Mouse (Mus musculus) left cerebral cortex, postnatal 25 days (tissue): ENCODE measurements around the gene Tmem210. TPM values are rescaled to one million over a fixed set of nuclear protein-coding genes. Genes with fewer than 3 reads are reported as not detected.

ENCODE experiments used
- DNase-seq, 2 experiments: peaks; one replicate each; pipeline ENCODE4 v3.0.0; 2022; ENCODE audit warnings: low spot score in 2 of 2, mixed read lengths in 1 of 2
- intact Hi-C: fragments of 180-260 bp; cut with DNase I; formaldehyde crosslinking; loops from one replicate; pipeline ENCODE4 v1.15.1; 2025
- total RNA-seq, 2 experiments: library from RNA; stranded (reverse); gene quantifications; 2 replicates each; pipeline ENCODE4 v1.2.3; 2021

Gene Tmem210
- total RNA-seq, 2 experiments from 2014 or later = not detected

DNA sequence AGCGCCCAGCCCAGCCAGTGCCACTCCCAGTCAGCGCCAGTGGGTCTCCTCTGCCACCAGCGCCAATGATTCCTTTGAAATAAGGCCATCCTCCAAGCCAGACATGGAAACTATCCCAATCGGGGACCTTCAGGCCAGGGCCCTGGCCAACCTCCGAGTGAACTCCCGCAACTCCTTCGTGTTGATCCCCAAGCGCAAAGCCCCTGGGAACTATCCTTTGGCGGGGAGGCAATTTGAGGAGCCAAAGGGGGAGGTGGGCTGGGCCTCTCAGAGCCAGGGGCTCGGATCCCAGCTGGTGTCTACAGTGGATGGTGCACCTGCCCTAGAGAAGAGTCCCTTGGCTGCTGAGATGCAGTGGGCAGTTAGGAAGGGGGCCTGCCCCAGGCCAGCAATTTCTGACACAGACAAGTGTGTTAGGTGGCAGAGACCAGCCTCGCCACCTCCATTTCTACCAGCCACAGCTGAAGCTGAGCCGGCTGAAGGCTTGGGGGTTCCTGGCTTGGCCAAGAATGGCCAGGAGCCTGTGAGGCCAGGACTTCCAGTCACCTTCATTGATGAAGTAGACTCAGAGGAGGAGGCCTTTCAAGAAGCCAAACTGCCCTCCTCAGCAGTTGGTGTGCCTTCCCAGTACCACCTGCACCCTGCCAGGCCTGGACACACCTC lies 24.2 kb upstream of the Tmem210 start:
- DNase-seq = no peak
- intact Hi-C loops = loop anchor here (1.0 kb wide), 1 partner anchor 8 kb away; no protein-coding TSS in a partner anchor

- no peak for DNase-seq
- intact Hi-C loops = no loop called here
These were observed 23.7 kb upstream of the Tmem210 start for GRCm38 (mm10) chr2:25264286-25264660.

DNA sequence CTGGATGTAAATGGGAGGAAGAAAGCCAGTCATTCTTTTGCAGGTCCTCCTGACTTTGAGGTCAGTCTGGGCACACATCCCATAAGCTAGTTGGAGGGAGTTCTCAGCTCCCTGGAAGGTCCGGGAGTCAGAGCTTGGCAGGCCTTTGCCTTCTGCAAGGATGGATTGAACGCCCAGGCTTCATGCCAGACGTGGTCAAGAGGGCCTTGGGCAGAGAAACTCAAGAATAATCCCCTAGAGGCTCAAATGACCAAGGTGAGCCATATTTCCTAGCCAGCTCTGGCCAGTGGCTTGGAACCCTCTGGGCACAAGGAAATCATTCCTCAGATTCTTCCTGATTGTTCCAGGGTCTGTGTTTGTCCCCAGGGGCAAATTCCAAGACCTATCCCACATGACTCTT lies 23.1 kb upstream of the Tmem210 start:
- DNase-seq = no peak
- intact Hi-C loops = no loop called here

GRCm38 (mm10) chr2:25265897-25266656 lies 21.9 kb upstream of the Tmem210 start:
- no peak for DNase-seq

DNA sequence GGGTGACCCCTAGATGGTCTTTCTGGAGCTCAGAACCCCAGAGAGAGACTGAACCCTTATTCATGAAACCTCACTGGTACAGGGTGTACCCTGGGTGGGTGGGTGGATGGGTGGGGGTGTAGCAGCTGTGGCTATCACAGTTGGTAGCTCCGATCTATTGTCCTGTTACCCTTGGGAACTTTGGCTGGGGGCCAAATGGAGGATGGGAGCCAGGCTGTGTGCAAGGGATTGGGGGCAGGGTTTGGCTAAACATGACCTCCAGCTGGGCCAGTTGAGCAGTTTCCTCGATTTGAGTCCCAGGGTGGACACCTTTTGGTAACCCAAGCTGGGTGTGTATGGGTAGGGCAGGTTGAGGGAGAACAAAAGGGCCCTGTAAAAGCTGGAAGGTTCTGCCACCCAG lies 21.2 kb upstream of the Tmem210 start:
- intact Hi-C loops = no loop called here
- DNase-seq = peak in 1 of 2 experiments; percentile 35

More at GRCm38 (mm10) chr2:25265897-25266656, 21.9 kb upstream of the Tmem210 start:
- intact Hi-C loops = no loop called here

DNA sequence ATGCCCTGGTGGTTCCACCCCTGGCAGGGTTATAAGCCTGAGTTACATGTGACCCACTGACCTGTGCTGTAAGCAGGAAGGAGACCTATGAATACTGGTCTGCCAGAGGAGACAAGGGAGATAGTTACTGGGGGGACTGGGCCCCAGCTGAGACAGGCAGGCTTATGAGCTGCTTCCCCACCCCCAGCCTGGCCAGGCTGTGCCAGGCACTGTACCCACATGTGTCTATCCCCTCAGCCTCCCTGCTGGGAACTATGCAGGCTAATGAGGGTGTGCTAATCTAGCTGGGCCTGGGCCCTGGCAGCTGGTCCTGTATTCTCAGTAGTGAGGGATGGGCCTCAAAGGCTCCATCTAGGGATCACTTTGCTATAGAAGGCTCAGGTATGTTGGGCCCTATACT lies 20.7 kb upstream of the Tmem210 start:
- no peak for DNase-seq

GRCm38 (mm10) chr2:25267746-25268309 lies 20.1 kb upstream of the Tmem210 start:
- intact Hi-C loops = no loop called here
- DNase-seq = no peak

More for the DNA sequence above, 20.7 kb upstream of the Tmem210 start:
- intact Hi-C loops = no loop called here

DNA sequence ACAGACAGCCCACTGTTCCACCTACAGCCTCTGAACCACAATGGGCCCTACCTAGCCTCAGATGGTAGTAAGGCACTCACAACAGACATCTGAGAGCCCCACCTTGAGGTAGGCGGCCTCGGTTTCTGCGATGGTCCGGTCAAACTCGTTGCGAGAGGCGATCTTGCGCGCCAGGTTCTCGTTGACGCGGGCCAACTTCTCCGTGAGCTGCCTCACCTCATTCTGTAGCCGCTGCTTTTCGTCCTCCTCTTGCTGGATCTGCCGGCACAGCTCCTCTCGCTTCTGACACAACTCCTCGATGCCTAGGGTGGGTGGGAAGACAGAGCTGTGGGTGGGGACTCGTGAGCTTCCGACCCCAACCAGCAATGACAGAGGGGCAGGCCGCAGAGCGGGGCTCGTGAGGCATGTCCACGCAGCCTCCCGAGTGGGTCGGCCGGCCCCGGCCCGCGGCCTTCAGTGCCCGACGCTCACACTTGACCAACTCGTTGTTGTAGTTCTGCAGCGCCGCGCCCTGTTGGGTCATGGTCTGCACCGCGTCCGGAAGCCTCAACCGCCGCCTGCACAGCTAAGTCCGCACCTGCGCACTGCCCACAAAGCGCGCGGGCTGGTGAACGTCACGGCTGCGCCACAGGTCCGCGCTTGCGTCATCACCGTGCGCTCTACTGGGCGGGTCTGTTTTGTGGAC lies 16.0 kb upstream of the Tmem210 start, which contains the start of the genes Ssna1 and Anapc2:
TSS of gene Ssna1 (minus strand) at position 612 of the 685 bp plus-strand sequence.
TSS of gene Anapc2 (plus strand) at position 652 of the 685 bp plus-strand sequence.
- DNase-seq = peak; percentile 98 to 99
- intact Hi-C loops = loop anchor here (1.0 to 5.0 kb wide), 3 partner anchors 9 to 80 kb away; partner anchors contain the start of gene Man1b1

GRCm38 (mm10) chr2:25272515-25272914 lies 15.4 kb upstream of the Tmem210 start:
- intact Hi-C loops = loop anchor here (1.0 to 5.0 kb wide), 2 partner anchors 60 to 80 kb away; partner anchors contain the start of gene Man1b1
- DNase-seq = no peak

DNA sequence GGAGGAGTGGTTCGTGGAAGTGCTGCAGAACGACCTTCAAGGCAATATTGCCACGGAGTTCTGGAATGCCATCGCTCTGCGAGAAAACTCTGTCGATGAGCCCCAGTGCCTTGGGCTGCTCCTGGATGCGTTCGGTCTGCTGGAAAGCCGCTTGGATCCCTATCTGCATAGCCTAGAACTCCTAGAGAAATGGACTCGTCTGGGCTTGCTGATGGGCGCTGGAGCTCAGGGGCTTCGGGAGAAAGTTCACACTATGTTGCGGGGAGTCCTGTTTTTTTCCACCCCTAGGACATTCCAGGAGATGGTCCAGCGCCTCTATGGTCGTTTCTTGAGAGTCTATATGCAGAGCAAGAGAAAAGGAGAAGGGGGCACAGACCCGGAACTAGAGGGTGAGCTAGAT lies 14.9 kb upstream of the Tmem210 start:
- no peak for DNase-seq
- intact Hi-C loops = loop anchor here (5.0 kb wide), 1 partner anchor 81 kb away; no protein-coding TSS in a partner anchor

GRCm38 (mm10) chr2:25278928-25279882 lies 8.7 kb upstream of the Tmem210 start:
- peak in 1 of 2 experiments; percentile 81 for DNase-seq
- intact Hi-C loops = no loop called here

DNA sequence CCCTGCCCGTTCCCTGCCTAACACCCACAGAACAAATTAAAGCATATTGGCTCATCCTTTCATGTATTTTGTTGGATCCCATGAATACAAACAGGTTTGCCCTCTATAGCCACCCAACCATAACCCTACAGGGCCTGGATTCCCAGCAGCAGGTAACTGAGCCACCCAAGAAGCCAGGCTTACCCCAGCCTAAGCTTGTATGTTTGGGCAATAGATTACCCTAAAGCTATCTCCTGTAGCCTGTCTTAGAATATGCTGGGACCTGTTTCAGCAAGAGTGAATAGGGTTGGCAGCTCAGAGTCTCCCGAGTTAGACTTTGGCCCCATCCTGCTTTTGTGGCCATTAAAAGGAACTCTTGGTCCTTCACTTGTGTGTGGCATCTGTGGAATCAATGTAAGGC lies 2.4 kb upstream of the Tmem210 start:
- intact Hi-C loops = no loop called here
- no peak for DNase-seq

DNA sequence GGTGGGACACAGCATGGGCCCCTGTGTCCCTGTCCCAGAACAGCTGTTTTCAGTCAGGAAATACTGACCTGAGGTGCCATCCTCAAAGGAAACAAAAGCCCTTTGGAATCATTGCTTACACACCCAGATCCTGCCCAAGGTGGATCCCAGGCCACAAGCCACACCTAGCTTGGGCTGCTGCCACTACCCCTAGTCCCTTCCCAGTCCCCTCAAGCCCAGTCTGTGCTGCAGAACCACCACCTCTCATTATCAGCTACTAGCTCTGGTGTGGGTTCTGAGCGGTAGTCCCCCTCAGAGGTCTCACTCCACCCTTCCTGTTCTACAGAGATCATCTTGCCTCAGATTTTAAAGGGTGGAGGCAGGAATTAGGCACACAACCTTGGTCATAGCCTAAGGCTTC lies 1.6 kb upstream of the Tmem210 start:
- intact Hi-C loops = no loop called here
- no peak for DNase-seq

DNA sequence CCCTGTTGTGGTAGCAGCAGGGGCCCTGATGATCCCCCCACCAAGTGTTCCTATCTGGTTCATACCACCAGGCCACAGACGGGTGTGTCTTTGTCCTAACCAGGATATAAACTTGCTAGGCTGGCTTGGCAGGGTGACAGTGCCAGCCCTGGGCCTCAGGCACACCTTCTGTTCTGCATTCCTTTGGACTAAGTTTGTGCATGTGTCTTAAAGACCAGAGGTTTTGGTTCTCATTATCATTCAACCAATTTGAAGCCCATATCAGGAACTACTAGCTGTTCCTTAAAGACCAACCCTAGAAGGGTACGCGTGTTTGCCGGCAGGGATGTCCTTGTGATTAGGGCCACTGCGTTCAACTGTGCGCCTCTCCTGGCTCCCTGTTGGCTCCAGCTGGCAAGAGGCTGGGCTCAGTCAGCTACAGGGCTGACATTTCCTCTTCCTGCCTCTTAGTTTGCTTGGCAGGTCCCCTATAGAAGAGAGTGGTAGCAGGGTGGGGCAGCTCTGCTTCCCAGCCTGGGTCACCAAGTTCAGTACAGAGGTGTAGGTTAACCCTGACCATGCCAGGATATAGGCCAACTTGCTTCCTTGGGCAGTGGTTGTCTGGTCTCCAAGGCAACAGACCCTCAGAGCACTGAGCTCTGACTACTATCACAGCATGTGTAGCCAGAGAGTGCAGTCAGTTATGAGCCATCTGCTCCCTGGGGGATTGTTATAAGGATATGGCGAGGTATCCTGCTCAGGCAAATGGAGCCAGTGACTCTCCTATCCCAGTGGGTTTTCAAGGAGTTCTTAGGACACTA lies 908 bp upstream of the Tmem210 start:
- DNase-seq = no peak
- intact Hi-C loops = no loop called here

GRCm38 (mm10) chr2:25288734-25289345 lies 895 bp downstream of the Tmem210 start:
- no peak for DNase-seq
- intact Hi-C loops = no loop called here

GRCm38 (mm10) chr2:25289651-25290050 lies 1.7 kb downstream of the Tmem210 start, which contains the start of gene Lrrc26:
Lrrc26 (plus strand) TSS chr2:25289915.
- intact Hi-C loops = no loop called here
- DNase-seq = peak in 1 of 2 experiments; percentile 50

DNA sequence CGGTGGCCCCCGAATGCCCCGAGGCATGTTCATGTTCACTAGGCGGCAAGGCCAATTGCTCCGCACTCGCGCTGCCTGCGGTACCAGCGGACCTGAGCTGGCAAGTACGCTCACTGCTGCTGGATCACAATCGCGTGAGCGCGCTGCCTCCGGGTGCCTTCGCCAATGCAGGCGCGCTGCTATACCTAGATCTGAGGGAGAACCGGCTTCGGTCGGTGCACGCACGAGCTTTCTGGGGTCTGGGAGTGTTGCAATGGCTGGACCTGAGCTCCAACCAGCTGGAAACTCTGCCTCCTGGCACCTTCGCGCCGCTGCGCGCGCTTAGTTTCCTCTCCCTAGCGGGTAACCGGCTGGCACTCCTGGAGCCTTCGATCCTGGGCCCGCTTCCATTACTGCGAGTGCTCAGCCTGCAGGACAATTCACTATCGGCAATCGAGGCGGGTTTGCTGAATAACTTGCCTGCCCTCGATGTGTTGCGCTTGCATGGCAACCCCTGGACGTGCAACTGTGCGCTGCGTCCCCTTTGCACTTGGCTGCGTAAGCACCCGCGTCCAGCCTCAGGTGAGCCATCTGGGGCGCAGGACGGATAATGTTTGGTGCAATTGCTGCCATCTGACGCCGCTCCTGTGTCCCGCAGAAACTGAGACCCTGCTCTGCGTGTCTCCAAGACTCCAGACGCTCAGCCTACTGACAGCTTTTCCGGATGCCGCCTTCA lies 2.3 kb downstream of the Tmem210 start:
- DNase-seq = peak; percentile 78 to 81
- intact Hi-C loops = no loop called here
